Mouse (Mus musculus): ENCODE results near the gene Gphn.
"Not testable (repeated sequence)": the region's sequence is repeated elsewhere in the genome, so short reads cannot be mapped to it uniquely, and the experiment has no call there.

Gphn gene

DNA sequence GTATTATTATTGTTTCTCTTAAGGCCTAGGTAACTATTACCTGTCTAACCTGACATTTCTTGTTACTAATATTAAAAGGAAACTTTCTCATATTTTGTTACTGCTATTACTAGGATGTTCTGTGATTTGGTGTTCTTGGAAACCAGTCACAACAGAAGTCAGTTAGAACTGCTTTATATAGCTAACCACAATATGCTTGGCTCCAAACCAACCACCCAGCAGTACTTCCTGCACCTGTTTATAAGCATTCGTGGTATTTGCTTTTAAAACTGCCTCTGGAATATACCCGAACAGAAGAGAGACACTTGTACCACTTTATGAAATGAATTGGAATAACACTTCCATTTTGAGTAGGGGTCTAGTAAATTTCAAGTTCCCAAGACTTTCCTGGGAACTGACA is 130.3 kb downstream of the Gphn start:
- no peak for DNase-seq (ENCODE audit: low spot score)

DNA sequence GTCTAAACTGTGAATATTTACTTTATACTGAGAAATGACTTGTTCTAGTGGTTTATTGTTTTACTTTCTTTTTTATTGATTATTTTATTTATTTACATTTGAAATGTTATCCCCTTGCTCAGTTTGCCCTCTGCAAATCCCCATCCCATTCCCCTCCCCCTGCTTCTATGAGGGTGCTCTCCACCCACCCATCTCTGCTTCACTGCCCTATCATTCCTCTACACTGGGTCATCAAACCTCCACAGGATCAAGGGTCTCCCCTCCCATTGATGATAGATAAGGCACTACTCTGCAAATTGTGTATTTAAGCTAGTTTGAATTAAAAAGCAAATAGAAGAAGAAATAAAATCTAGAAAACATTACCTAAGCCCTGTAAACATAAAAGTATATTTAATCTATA is 163.1 kb downstream of the Gphn start:
- DNase-seq (ENCODE audit: low spot score), result no peak

DNA sequence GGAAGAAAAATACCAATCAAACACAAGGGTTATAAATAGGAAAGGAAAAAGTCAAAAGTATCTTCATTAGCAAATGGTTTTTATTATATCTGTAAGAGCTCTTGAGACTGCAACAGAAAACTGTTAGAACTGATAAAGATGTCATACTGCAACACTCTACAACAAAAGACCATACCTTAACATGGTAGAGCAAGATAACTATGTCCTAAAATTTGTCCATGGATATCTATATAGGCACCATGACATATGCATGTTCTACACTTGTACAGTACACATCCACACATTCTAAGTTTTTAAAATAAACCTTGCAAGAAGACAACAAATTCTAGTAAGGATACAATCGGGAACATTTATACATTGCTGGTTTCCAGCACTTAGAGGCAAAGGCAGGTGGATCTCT is 169.1 kb downstream of the Gphn start:
- no peak for DNase-seq (ENCODE audit: low spot score)

DNA sequence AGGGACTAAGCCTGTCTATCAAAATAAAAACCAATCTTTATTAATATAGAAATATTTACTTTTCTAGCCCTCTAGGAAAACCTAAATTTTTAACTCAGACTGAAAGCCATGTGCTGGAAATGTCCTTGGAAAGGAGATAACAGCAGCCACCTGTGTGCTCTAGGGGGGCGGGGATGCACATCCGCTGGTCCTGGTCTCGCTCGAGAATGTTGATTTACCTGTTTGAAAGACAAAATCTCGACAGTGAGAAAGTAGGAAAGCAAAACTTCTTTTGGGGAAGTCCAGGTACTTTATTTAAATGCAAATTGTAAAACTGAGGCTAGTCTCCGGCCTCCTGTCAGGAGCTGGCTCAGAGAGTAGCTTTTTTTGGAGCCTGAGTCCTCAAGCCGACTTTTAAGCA is 181.3 kb downstream of the Gphn start:
- not testable (repeated sequence) for DNase-seq (ENCODE audit: low spot score)

DNA sequence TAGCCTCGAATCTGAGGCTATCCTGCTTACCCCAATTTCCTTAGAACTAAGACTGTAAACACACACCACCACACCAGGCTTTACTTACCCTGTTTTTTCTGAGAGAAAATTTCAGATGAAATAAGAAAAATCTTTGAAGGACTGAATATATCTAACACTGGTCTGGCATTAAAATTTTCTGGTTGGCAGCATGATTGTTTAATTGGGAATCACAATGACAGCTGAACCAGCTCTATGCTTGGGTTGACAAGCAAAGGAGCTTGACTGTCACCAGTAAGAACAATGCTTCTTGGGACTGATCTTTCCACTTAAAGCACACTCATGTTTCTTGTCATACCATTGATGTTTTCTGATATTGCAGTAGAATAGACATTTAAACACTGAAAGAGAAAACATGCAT is 296.0 kb downstream of the Gphn start:
- DNase-seq (ENCODE audit: low spot score), result no peak

DNA sequence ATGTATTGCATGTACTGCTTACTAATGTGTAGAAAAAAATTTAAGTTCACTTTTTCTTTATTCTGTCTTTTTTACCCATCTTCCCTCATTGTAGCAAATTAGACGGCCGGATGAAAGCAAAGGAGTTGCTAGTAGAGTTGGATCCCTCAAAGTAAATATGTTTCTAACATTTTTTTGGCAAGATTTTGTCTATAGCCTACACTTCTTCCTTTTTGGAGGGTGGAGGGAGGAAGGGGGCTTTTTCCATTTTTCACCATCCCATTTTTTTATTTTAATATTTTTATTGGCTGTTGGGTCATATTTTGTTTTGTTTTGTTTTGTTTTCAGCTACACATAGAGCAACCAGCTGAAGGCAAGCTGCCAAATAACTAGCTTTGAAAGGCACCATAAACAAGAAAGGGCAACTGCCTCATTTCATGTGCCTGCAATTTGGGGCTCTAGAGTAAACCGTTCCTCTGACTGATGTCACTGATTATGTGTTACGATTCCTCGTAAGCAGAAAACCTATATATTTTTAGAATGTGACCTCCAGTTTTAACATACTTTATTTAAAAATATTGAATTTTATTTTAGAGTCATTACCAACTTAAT is 296.7 kb downstream of the Gphn start:
- no peak for DNase-seq (ENCODE audit: low spot score)

DNA sequence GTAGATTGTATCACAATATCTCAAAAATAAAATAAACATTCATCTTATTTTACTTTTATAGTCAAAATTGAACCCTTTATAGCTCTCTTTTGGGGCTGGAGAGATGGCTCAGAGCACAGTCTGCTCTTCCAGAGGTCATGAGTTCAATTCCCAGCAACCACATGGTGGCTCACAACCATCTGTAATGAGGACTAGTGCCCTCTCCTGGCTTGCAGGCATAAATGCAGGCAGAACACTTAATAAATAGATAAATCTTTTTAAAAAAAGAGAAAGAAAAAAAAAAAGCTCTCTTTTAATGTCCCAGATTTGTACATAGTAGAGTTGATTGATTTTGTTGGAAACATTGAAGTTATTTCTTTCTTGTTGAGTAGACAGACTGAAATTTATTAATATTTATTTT is 311.4 kb downstream of the Gphn start:
- DNase-seq (ENCODE audit: low spot score), result not testable (repeated sequence)

DNA sequence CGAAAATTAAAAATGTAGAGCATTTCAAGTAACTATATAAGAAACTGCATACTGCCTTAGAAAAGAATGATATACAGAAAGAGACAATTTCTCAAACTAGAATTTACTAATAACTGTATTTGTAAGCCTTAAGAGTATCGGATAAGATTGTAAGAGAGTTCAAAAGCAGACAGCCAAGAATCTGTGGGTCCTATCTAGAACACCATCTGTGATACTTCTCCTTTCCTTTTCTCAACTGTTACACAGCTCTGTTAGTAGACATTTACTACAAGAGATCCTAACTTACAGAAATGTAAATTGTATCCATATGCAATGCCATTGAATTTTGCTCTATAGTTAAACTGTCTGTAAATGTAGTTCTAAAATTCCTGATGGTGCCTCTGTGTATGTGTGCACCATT is 324.7 kb downstream of the Gphn start:
- DNase-seq (ENCODE audit: low spot score), result no peak

DNA sequence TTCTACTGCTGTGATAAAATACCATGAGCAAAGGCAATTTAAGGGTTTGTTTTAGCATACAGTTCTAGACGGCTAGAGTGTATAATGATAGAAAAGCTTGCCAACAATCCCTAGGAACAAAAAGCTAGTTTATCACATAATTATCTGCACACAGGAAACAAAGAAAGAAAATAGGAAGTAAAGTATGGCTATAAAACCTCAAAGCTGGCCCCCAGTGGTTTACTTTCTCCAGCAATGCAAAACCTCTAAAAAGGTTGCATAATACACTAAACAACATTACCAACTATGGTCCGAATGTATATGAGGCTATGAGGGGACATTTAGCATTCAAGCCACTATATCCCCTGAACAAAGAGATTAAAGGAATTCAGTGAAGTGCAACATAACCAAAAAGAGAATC is 405.6 kb downstream of the Gphn start:
- DNase-seq (ENCODE audit: low spot score), result no peak

DNA sequence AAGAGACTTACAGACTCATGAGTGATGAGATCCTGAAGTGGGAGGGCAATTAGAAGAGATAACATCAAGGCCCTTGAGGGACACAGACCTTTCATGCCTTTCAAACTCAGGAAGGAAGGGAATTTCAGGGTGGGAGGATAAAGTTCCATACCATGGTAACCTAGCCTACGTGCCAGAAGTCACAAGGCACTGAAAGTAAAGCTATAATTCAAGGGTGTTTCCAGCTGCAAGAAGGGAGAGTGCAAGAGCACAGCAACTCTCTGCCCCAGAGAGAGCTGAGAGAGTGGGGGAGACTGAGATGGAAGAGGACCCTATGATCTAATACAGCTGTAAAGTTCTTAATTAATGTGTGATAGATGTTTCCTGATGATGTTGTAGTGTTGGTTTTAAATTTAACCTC is 413.3 kb downstream of the Gphn start:
- DNase-seq (ENCODE audit: low spot score), result no peak

DNA sequence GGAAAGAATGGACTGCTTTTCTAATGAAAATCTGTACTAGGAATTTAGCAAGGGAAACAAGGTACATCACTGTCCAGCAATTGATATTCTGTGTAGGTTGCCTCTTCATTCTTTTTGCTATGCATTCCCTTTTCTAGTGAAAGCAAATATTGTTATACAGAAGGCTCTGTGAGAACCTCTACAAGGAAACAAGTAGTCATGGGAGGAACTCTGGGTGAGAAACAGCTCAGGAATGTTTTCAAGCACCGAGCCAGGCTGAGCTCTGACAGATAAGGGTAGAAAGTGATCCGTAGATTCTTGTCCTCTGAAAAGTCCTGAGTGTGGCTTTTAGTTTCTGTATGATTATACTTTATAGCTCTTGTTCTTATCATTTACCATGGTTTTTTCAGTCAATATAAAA is 413.9 kb downstream of the Gphn start:
- no peak for DNase-seq (ENCODE audit: low spot score)

DNA sequence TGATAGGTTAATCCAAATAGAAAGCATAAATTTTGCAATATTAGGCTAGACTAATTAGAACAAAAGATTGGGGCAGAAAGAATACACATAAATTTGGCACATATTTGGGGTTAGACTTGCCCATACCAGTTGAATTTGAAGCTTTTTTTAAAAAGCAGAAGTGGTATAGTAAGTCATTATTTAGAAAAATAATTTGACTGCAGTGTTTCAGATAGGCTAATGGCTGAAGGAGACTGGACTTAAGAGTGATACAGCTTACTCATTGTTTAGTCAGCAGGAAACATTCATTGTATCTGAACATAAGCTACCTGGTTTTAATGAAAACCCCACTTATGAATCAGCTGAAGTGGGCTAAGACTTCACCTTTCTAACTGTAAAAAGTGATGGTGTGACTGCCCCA is 415.0 kb downstream of the Gphn start:
- no peak for DNase-seq (ENCODE audit: low spot score)

DNA sequence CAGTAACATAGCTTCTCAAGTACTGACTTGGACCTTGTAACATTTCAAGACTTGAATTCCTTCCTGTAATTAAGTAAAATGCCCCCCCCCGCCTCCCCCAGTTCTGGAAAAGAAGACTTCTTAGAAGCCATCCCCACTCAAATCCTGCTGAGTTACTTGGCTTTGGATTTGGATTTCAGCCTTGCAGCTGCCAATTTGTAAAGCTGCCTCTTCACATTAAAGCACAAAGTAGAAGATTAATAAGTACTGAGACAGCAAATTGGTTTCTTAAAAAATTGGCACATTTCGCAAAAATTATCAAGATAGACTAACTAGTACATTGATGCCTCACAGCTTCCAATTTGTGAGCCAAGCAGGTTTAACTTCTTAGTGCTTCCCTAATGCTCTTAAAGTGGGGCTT is 417.5 kb downstream of the Gphn start:
- DNase-seq (ENCODE audit: low spot score), result no peak

DNA sequence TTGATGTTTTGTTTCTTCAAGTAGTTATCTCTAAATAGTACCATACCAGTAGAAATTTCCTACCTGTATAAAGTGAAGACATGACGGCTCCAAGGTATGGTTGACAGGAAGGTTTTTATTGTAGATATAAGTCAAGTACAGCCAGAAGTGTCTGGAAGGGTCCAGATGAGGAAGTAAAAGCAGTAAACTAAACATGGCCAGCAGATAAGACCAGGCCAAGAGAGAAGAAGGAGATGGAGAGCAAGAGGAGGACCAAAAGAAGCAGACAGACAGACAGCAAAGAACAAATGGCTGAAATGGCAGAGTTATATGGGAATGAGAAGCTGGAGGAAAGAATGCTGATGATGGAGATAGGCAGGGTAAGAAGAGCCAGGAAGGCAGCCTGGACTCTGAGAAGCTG is 419.1 kb downstream of the Gphn start:
- no peak for DNase-seq (ENCODE audit: low spot score)

DNA sequence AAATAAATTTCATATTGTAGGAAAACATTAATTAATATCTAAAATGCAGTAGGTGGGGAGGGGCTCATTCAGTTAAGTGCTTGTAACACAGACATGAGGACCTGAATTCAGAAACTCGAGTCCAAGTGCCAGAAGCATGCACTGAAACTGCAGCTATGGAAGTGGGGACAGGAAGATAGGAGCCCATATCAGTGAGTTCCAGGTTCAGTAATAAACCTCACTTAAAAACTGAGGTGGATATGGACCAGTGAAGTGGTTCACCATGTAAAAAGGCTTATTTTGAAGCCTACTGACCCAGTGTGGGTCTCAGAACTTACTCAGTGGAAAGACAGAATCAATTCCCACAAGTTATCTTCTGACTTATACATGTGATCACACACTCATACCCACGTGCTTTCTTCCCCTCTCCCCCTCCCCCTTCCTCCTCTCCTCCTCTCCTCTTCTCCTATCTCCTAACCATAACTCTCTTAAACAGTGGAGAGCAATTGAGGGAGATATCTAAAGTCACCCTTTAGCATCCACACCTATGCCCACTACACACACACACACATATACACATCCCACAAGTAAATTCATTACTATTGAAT is 433.6 kb downstream of the Gphn start:
- DNase-seq (ENCODE audit: low spot score), result no peak

DNA sequence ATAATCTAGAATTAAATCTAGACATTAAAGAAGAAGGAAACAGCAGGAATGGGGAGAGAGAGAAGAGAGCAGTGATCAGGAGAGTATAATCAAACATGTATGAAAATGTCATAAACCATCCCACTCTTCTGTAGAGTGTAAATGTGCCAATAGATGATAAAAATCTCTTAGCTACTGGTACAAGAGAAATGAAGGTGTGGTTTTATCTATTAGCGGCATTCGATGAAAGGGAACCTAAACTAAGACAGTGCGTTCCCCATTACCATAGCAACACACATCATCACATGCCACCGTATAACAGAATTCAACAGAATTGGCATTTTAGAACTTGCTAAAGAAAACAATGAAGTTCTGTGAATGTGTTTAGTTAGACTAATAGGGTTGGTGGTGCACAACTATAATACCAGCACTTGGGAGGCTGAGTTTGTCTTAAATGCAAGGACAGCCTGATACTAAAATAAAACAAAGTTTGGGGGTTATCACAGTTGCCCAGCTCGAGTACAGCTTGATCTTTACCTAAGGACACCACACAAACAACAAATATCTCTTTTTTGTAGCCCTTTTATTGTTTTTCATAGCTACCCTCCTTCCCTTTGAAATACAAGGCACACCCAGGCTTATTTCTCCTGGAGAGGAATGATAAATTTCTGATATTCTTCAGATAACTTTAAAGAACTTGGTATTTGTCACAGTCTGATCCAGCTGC is 452.1 kb downstream of the Gphn start:
- no peak for DNase-seq (ENCODE audit: low spot score)

DNA sequence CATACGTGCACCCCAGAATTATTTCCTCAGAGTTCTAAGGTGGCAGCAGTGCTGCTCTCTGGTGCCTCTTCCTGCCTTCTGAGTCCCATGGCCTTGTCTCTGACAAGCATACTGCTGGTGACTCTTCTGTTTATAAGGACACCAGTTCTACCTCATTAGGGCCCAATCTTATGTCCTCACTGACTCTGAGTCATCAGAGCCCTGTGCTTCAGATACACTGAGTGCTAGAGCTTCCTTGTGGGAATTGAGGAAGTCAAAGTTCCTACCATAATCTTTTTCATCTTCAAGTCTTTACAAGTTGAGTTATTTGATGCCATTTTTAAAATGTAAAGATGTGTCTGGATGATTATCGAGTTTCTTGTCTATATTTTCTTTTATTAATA is 452.6 kb downstream of the Gphn start:
- no peak for DNase-seq (ENCODE audit: low spot score)

DNA sequence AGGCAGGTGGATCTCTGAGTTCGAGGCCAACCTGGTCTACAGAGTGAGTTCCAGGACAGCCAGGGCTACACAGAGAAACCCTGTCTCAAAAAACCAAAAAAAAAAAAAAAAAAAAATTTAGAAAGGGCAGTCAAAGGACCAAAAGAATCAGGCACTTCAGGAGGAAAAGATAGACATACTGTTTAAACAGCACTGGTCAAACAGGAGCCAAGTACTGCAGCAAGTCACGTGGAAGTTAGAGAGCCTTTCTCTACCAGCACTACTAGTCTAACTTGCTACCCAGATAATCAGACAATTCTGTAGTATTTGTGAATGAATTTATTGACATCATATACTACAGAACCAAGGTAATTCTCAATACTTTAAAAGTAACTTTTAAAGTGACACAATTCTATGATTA is 454.9 kb downstream of the Gphn start:
- no peak for DNase-seq (ENCODE audit: low spot score)

DNA sequence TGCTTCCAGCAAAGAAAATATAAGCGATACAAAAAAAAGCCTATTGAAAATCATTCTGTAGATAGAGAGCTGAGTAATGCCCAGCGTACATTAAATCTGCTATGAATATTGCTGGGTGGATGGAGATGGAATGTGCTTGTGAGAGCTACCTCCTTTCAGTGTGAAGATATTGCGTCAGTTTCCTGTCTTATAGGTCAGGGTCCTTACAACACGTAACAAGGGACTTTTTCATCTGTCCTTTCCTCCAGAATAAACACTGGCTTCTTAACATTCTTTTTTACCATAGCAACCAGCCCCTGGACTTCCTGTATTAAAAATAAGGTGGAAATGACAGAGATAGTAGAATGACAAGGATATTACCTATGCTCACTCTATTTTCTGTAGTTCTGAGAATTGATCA is 456.1 kb downstream of the Gphn start:
- DNase-seq (ENCODE audit: low spot score), result no peak

DNA sequence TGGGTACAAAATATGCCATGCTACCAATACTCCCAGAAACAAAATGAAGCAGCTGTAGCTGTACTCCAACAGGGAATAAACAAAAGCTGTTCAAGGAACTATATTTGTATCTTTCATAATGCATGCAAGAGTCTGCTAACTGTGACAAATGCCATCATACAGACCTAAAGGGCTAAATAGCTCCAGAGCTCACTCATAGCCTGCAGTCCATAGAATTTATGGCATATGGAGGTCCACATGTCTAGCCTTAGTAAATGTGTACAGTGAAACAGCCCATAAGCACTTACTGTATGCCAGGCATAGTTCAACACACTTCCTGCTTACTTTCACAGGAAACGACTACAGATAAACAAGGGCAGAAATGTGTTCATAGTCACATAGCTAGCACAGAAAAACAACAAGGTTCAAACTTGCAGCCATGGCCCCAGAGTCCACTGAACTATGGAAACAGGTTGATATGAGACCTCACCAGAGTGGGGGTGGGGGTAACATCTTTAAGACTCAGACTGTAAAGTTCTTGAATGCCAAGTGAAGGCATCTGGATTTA is 459.6 kb downstream of the Gphn start:
- no peak for DNase-seq (ENCODE audit: low spot score)

DNA sequence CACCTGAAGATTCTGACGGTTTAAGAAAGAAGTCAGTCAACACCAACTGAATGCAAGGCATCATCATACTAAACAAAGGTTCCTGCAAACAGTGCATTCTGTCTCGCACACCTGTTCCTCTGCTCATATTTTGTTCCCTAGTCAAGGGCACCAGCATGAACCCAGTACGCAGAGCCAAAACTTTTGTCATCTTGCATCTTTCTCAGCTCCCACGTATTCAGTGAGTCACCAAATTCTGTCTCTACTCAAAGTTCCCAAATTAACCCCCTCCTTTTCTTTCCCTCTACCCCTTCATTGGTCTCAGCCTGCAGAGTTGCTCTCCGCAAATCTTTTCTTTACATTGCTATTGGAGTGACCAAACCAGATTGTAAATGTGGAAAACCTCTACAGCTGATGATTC is 462.7 kb downstream of the Gphn start:
- DNase-seq (ENCODE audit: low spot score), result no peak

DNA sequence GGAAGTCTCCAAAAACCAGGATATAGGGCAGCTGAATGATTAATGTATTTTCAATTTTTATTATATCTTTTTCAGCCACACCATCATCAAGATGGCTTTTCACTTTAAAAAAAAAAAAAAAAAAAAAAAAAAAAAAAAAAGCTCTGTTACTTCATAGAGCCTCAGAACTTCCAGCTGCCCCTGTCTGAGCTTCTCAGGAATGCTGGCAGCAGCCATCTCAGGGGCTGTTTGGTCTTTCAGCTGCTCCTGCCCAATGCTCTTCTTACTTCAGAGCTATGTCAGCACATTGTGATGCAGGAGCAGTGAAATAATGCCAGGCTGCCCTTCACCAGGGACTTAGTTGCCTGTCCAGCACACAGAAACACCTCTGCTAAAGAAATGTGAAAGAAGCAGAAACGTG is 465.1 kb downstream of the Gphn start, which contains the start of gene Fam71d:
TSS of gene Fam71d (plus strand) at position 211 of the 400 bp plus-strand sequence.
- no peak for DNase-seq (ENCODE audit: low spot score)

DNA sequence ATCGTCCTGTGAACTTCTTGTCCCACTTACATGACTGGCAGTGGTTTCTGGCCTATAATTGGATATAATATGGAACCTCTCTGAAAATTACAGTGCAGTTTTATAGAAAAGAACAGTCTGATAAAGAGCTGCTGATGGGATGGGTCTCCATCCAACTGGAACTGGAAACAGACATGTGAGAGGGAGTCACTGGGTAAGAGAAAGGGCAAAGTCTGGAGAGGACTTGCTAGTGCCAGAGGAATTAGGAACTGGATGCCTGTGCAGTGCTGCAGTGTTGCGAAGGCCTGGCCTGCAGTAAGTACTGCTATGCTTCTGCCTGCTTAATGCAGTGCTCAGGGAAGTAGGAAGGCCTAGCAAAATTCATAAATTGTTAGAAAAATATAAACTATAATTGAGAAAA is 467.1 kb downstream of the Gphn start:
- no peak for DNase-seq (ENCODE audit: low spot score)

DNA sequence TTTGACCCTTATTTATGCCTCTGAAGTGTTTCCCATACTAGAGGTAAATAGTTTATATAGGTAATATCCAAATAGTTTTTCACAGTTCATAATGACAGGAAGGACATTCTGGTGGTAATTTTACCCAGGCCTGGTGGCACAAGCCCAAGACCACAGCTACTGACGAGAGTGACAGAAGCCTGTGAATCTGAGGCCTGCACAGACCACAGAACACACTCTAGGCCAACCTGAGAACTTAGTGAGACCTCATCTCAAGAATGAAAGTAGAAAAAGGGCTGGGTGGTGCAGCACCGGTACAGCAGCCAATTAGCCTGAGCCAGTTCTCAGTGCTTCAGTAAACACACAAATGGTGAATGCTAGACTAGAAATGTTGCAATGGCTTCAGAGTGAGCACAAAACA is 491.6 kb downstream of the Gphn start:
- DNase-seq (ENCODE audit: low spot score), result no peak
